Mouse (Mus musculus) mature B cell (primary cell): ENCODE data around the gene Clgn.
"Not testable (repeated sequence)": the region's sequence is repeated elsewhere in the genome, so short reads cannot be mapped to it uniquely, and the experiment has no call there.

Source experiments
- in situ Hi-C: fragments of 300-500 bp; cut with MboI; formaldehyde crosslinking; loops from 2 replicates; pipeline ENCODE4 v1.14.3; 2019

Clgn gene

DNA sequence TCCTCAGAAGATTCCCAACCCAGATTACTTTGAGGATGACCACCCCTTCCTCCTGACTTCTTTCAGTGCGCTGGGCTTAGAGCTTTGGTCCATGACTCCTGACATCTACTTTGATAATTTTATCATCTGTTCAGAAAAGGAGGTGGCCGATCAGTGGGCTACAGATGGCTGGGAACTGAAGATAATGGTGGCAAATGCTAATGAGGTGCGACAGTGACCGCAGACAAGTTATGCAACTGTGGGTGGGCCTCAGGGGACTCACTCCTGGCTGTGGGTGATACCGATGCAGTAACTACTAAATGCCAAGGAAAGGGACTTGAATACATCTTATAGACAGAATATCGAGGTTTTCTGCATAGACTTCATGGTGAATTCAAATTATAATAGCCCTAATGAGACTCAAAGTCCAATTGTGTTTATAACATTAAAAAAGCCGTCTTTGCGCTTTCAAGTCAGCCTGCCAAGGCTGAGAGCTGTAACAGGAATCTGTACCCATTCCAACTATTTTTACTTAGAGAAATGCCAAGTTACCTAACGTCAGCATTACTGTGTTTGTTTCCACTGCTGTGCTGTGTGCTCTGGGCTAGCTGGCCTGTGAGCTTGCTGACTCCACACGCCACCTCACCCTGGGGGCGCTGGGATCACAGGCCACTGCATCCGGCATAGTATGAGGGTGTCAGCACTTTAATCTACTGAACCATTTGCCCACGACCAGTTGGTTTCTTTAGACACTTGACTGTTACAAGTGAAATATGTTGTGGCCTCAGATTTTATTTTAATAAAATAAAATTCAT is 33.6 kb downstream of the Clgn start:
- in situ Hi-C loops: no loop called here

DNA sequence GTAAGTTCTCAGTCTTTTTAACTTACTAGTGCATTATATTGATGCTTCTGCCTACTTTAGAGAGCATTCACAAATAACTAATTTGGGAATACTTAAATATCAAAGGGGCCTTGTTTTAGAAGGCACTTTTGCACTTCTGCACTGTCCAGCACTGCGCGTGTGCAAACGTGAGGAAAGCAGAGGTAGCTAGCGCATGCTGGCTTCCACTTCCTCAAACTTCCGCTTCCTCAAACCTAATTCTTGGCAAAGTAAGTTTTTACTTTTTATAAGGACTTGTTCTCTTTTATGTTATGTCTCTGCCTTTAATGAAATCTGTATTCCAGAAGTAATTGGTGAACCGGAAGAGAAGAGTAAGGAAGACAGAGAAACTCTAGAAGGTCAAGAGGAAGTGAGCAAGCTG is 35.5 kb downstream of the Clgn start:
- in situ Hi-C loops: no loop called here

DNA sequence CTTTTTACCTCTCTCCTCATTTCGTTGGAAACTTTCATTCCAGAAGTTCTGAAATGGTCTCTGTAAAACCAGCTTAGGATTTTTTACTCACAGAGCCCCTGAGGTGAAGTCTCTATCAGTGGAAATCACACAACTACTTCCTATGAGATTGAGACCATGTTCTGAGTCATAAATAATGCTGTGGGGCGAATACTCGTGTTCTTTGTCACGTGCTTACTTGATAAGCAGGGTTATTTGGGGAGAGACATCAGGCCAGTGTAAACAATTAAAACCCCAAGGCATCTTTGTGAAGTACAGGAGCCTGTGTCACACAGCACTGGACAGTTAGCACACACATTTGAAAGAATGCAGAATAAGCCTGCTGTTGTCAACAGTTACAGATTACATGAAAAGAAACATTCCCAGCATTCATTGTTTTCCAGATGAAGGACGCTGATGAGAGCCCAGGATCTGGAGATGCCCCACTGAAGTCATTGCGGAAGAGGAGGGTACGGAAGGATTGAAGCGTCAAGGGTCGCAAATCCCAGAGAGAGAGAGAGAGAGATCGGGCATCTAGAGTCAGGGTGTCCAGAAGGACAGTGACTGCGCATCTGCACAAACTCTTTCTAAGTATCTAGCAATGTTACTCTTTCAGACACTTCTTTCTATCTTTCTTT is 36.6 kb downstream of the Clgn start:
- in situ Hi-C loops: no loop called here

DNA sequence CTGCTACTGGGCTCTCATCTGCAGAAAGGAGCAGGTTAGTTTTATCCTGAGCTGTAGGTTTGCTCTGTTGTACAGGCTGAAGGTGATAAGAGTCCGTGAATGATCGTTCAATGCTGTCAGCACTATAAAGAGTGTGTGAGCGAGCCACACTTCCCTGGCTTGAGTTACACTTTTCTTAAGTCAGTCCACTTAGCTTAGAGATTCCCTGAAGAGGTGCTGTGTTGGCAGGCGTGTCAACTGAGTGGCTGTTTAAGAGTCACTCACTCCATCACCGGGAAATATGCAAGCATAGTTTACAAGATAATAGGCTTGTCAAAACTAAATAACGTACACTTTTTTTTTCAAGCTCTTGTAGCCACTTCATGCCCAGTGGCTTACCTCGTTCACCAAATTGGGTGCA is 37.3 kb downstream of the Clgn start:
- in situ Hi-C loops: no loop called here

DNA sequence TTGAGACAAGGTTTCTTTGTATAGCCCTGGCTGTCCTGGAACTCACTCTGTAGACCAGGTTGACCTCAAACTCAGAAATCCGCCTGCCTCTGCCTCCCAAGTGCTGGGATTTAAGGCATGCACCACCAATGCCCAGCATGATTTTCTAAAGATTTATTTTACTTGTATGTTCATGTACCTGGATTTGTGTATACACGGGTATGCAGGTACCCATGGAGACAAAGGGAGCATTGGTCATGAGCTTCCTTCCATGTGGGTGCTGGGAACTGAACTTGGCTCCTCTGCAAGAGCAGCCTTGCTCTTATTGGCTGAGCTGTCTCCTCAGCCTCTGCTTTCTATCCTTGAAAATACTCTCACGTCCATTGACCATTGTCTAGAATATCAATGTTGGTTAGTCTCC is 39.0 kb downstream of the Clgn start:
- in situ Hi-C loops: not testable (repeated sequence)

DNA sequence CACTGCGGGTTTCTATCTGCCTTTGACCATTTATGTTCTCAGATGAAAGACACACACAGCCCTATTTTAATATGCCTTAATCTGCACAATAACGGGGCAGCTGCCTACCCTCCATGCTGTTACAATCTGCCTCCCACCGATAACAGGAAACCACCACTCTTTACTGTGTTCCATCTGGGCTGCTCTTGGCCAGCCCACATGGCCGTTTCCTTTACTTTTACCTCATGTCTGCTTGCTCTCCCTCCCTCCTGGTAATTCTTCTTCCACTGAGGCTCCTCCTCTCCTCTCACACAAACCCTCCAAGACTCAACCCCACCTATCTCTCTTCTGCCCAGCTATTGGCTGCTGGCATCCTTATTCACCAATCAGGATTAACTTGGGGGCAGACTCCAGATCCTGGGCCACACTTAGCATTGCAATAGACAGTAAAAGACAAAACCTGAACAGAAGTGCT is 39.4 kb downstream of the Clgn start:
- in situ Hi-C loops: no loop called here

DNA sequence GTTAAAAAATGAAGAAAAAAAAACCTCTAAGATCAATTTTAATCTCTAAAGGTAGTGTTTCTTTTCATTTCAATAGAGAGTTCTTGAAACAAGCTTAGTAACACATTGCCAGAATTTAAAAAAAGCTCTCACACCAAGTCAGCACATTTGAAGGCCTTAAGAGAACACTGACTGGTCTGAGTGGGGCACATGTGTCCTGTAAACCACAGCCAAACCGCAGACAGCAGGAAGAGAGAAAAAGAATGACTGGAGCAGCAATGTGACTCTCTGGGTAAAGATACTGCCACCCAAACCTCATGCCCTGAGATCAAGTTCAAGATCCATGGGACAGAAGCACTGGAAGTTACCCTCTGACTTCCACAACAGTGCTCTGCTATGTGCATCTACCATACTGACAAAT is 47.4 kb downstream of the Clgn start:
- in situ Hi-C loops: no loop called here

DNA sequence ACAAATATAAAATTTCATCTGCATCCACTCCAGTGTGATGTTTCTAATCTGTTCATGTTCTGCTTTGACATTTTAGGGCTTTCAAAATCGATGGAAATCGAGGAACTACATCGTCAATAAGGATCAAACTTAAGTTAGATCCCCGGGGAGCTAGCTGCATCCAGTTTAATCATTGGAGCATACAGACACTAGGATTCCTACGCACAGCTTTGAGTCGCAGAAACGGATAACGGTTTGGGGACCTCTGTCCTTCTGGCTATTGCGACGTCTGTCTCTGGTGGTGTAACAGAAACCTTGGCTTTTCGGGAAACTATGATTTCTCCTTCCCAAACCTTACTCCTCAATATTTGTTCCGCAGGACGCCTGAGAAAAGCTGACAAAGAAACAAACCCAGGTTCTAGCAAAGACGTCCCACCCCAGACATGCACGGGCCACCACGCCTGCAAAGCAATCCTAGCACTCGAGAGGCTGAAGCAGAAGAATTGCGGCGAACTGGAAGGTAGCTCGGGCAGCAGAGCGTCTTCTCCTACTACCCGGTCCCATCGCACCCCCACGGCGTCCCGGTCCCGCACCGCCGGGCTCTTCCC is 52.1 kb downstream of the Clgn start:
- in situ Hi-C loops: no loop called here

DNA sequence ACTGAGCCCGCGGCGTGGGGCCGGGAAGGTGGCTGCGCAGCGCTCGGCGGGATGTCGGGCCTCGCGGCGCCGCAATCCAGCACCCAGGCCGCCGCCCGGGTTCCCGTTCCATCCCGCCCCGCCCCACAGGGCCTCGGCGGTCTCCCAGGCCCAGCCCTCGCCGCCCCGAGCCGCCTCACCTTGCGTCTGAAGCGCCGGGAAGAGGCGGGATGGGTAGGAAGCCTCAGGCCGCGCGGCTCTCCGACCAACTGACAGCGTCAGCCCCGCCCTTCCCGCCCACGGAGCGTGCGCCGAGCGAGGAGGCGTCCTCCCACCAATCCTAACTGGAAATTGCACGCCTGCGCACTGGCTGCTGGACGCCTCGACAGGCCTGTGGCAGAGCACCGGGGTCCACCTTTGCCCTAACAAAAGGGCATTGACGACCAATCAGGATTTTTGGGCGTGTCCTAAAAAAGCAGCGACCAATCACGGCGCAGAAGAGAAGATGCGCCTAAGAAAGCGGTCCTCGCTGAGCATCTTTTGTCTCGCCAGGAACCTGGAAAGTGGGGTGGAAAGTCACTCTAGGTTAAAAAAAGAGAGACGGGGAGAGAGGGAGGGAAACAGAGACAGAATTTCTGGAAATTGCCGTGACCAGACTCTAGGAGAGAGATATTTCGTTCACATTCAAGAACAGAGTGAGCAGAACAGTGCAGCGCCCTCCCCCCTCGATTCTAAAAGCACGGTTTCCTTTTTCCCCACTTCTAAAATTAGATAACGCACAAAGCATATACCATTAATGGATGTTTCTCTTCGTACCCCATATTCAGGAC is 52.8 kb downstream of the Clgn start:
- in situ Hi-C loops: no loop called here

DNA sequence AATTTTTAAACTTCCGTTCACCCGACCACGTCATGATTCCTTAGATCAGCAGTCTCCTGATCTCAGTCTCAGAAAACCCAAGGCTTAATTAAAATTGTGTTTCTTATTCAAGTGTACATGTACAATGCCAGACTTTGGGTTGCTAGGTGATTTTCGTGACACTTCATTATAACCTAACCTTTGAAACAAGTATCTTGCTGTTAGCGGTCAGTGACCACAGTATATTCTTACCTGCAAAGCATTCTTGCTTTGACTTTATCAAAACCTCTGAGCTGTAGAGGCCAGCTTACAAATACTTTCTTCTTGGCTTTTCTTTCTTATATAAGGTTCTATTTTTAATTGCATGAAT is 53.4 kb downstream of the Clgn start:
- in situ Hi-C loops: no loop called here

DNA sequence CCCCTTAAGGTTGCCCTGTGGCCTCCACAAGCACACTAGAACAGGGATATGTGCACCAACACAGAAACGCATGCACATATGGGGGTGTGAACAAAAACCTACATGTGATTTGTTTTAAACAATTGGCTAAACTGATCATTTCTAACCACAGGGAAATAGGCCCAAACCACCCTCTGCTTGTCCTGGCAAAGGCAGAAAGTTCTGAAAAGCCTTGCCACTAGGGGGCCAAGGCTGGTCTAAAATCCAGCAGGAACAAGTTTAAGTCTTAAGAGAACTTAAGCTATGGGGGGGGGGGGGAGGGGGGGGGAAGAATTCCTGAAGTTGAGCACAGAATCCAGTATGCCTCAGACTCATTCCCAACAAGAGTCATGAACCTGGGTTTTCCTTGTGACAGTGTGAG is 60.3 kb downstream of the Clgn start:
- in situ Hi-C loops: no loop called here

DNA sequence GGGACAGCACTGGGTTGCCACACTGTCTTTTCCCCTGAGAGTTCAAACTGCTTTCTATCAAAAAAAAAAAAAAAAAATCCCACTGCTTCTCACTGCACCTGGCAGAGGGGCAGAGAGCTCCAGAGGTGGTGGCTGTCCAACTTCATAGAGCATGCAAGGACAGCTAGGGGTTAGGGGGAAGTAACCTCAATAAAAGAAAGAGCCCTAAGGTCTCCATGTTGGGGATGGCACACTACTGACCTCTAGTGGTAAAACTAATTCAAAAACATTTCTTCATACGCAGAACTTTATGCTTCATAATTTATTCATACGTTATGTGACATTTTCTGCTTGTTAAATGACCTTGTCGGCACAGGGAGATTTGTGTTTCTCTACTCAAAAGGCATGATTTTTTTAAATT is 61.4 kb downstream of the Clgn start:
- in situ Hi-C loops: no loop called here

DNA sequence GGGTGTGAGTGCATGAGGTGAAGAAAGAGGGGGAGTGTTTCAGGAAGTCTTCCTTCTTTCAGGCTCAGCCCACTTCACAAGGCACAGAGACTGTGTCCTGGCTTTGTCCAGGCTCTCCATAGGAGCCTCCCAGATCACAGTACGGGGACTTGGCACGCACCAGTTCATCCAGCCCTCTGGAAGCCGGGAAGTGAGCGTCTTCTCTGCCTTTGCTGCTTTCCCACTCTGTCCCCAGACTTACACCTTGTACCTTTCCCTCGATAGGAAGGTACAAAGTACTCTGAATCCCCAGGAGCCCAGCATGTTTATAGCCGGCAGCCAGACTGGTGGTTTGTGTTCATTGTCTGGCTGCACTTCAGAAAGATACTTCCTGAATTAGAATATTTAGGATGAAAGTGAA is 67.5 kb downstream of the Clgn start:
- in situ Hi-C loops: no loop called here

DNA sequence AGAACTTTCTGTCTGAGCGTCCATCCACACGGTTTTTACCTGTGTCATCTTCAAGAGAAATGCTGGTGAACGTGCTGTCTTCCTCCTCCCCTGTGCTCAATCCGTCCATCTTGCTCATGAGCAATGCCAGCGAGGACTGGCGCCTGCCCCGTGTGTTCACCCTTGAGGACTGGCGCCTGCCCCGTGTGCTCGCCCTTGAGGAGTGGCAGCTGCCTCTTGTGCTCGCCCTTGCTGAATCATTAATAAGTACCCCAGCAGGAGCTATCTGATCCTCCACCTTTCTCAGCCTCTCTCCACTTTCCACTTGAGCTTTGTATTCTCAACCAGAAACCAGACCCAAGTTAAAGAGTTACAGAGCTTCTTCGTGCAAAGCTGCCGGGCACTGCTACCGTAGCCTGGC is 68.6 kb downstream of the Clgn start, which contains the start of gene Scoc:
Scoc (minus strand) TSS at position 170 of the 400 bp plus-strand sequence.
- in situ Hi-C loops: no loop called here

DNA sequence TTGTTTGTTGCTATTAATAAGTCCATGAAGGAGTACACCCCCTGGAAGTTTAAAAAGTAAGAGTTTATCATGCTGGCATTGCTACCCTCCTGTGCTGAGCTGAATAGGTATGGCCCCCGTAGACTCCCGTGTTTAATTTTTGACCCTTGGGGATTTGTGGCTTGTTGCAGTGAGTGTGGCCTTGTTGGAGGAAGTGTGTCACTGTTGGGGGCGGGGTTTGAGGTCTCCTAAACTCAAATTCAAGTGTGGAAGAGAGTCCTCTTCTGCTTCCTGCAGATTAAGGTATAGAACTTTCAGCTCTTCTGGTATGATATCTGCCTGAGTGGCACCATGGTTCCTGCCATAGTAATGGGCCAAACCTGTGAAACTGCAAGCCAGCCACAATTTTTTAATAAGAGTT is 69.9 kb downstream of the Clgn start:
- in situ Hi-C loops: no loop called here
